Mouse (Mus musculus): ENCODE data around the gene Tbc1d8b. TPM values are rescaled to one million over a fixed set of nuclear protein-coding genes. Genes with fewer than 3 reads are reported as not detected.

Gene Tbc1d8b
- polyA plus RNA-seq, 1 experiment from 2014 or later, result 3.4 TPM

GRCm38 (mm10) chrX:139782278-139783044, 97.7 kb downstream of the Tbc1d8b start, which contains the start of gene Ripply1:
TSS of gene Ripply1 (minus strand) at chrX:139782353.
- Histone ChIP-seq H3K27me3 (replicated peaks) (no peaks in the 10 kb centered on the region), H3K9ac (no peak within 1 kb of the TSS), H3K9me3 (no peaks in the 10 kb centered on the region), H3K4me3 (replicated peaks) (no peak within 1 kb of the TSS), H3K4me2 (no peak within 1 kb of the TSS), H3K4me1 (no peaks in the 10 kb centered on the region), H3K27ac (no peak within 1 kb of the TSS), H3K36me3 (no peaks in the 10 kb centered on the region)
- 57% methylated on average over 6 of the region's 6 CpGs for WGBS
- no peak for ATAC-seq (ENCODE audit: insufficient read depth, low FRiP score, low read depth)

- 68% methylated on average over 3 of the region's 3 CpGs for WGBS
- H3K9ac ChIP-seq, result no peak overlapping the region
- no peak for ATAC-seq (ENCODE audit: insufficient read depth, low FRiP score, low read depth)
- H3K4me1 ChIP-seq, result no peaks in the 10 kb centered on the region
- no peaks in the 10 kb centered on the region for H3K36me3 ChIP-seq
- H3K27ac ChIP-seq, result no peak overlapping the region
- H3K4me3 ChIP-seq (replicated peaks), result no peak overlapping the region
- H3K4me2 ChIP-seq, result no peak overlapping the region
- H3K9me3 ChIP-seq, result no peaks in the 10 kb centered on the region
- no peaks in the 10 kb centered on the region for H3K27me3 ChIP-seq (replicated peaks)
Measured at GRCm38 (mm10) chrX:139783045-139783422, 98.2 kb downstream of the Tbc1d8b start.

- WGBS, result 40% methylated on average over 1 of the region's 1 CpGs
- Histone ChIP-seq H3K27ac (no peak overlapping the region), H3K9me3 (no peaks in the 10 kb centered on the region), H3K4me3 (replicated peaks) (no peak overlapping the region), H3K9ac (no peak overlapping the region), H3K4me1 (no peaks in the 10 kb centered on the region), H3K27me3 (replicated peaks) (no peaks in the 10 kb centered on the region), H3K36me3 (no peaks in the 10 kb centered on the region), H3K4me2 (no peak overlapping the region)
- ATAC-seq (ENCODE audit: insufficient read depth, low FRiP score, low read depth), result no peak
Measured at GRCm38 (mm10) chrX:139785764-139786163, 101.0 kb downstream of the Tbc1d8b start.

DNA sequence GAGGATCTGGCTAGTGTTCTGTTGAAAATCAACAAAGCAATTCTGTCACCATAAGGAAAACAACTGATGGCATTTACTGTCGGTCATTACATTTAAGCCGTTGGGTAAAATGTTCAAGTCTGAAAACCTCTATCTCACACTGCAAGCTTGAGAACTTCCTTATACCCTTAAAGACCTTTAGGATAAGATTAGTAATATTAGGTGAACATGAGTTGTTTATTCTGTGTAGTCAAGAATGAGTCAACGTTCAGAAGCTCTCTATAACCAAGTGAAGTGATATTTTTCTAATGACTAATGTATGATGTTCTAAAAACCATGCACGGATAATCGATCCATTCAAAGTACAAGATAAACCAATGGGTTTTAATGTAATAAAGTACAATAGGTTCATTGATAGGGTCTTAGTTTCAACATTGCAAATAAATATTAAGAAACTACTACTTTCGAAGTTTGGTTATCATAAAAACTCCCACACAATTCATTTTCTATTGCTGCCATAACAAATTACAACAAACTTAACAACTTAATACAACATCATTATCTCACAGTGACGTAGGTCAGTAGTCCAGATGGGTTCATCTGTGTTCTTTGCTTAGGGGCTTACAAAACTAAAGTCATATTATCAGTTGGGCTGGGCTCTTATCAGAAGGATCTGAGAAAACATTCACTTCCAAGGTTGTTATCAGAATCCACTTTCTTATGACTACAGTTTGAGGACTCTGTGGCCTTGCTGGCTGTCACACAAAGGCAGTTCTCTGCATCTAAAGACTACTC, 109.5 kb downstream of the Tbc1d8b start:
- ATAC-seq (ENCODE audit: insufficient read depth, low FRiP score, low read depth), result no peak
- H3K36me3 ChIP-seq, result no peaks in the 10 kb centered on the region
- no peaks in the 10 kb centered on the region for H3K27me3 ChIP-seq (replicated peaks)
- H3K4me1 ChIP-seq, result no peaks in the 10 kb centered on the region
- no peak overlapping the region for H3K9ac ChIP-seq
- no peak overlapping the region for H3K4me2 ChIP-seq
- H3K9me3 ChIP-seq, result no peaks in the 10 kb centered on the region
- H3K4me3 ChIP-seq (replicated peaks), result no peak overlapping the region
- H3K27ac ChIP-seq, result no peak overlapping the region
- WGBS, result 70% methylated on average over 7 of the region's 7 CpGs

DNA sequence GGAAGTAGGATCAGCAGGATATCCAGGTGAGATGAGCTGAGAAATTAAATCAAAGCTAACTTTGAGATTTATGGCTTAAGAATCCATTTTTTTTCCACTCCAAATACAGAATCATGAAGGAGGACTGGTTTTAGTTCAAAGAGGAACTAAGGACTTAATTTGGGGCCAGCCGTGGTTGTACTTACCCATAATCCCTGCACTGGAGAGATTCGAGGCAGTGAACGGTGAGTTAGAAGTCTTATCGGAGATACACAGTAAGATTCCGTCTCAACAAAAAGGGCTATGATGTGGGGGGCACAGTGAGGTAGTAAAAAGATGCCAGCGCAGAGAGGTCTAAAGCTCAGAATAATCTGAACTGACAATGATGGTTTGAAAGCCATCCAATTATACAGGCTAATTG, 111.2 kb downstream of the Tbc1d8b start:
- Histone ChIP-seq H3K27ac (no peak overlapping the region), H3K4me3 (replicated peaks) (no peak overlapping the region), H3K36me3 (no peaks in the 10 kb centered on the region), H3K9ac (no peak overlapping the region), H3K4me1 (no peaks in the 10 kb centered on the region), H3K27me3 (replicated peaks) (no peaks in the 10 kb centered on the region), H3K4me2 (no peak overlapping the region), H3K9me3 (no peaks in the 10 kb centered on the region)
- no peak for ATAC-seq (ENCODE audit: insufficient read depth, low FRiP score, low read depth)
- WGBS, result 86% methylated on average over 6 of the region's 6 CpGs

DNA sequence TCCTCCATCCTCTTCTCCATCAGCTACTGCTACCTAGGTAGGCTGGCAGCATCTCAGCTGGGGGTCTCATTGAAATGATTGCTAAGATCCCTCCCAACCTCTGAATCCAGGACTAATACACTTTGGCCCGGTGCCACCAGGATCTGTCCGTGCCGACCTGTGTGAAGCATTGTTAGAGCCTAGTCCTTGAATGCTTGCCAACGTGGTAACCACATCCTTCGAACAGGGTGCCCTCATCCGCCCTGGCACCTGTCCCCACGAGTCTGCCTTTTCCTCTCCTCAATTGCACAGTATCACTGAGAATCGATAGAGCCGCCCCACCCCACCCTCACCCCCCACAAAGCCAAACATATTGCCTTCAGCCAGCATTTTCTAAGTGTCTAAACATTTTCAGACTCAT, 113.1 kb downstream of the Tbc1d8b start:
- Histone ChIP-seq H3K27me3 (replicated peaks) (no peaks in the 10 kb centered on the region), H3K27ac (no peak overlapping the region), H3K4me3 (replicated peaks) (no peak overlapping the region), H3K4me1 (no peaks in the 10 kb centered on the region), H3K9ac (no peak overlapping the region), H3K9me3 (no peaks in the 10 kb centered on the region), H3K36me3 (no peaks in the 10 kb centered on the region), H3K4me2 (no peak overlapping the region)
- WGBS, result 70% methylated on average over 9 of the region's 9 CpGs
- ATAC-seq (ENCODE audit: insufficient read depth, low FRiP score, low read depth), result no peak

DNA sequence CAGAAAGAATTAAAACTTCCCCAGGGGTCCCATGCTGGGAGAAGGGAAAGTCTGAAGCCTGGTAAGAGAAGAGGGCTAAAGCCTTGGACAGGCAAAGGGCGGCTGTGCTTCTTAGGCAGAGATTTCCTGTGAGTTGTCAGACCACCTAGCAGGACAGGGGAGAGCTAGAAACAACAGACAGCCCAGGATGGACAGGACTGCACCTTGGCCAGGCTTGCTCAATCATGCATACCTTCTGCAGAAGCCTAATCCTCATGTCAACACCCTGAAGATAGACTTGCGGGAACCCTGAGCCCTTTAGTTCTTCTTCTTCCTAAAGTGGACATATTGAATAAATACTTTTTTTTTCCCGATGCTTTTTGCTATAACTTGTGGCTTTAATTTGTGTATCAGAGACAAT, 115.2 kb downstream of the Tbc1d8b start:
- Histone ChIP-seq H3K9me3 (no peaks in the 10 kb centered on the region), H3K27ac (no peak overlapping the region), H3K4me1 (no peaks in the 10 kb centered on the region), H3K27me3 (replicated peaks) (no peaks in the 10 kb centered on the region), H3K36me3 (no peaks in the 10 kb centered on the region), H3K4me3 (replicated peaks) (no peak overlapping the region), H3K9ac (no peak overlapping the region), H3K4me2 (no peak overlapping the region)
- WGBS, result 63% methylated on average over 3 of the region's 3 CpGs
- no peak for ATAC-seq (ENCODE audit: insufficient read depth, low FRiP score, low read depth)

- no peak within 1 kb of the TSS for H3K9ac ChIP-seq
- H3K9me3 ChIP-seq, result no peaks in the 10 kb centered on the region
Measured at GRCm38 (mm10) chrX:139800406-139800878, 115.6 kb downstream of the Tbc1d8b start, which contains the start of gene Cldn2. TSS of gene Cldn2 (plus strand) at chrX:139800828.

More at GRCm38 (mm10) chrX:139800406-139800878, 115.6 kb downstream of the Tbc1d8b start, which contains the start of gene Cldn2:
- Histone ChIP-seq H3K36me3 (no peaks in the 10 kb centered on the region), H3K27ac (no peak within 1 kb of the TSS), H3K4me2 (no peak within 1 kb of the TSS), H3K4me1 (no peaks in the 10 kb centered on the region), H3K27me3 (replicated peaks) (no peaks in the 10 kb centered on the region), H3K4me3 (replicated peaks) (no peak within 1 kb of the TSS)
- 71% methylated on average over 8 of the region's 8 CpGs for WGBS
- ATAC-seq (ENCODE audit: insufficient read depth, low FRiP score, low read depth), result no peak

Other genes with a start within 250 kb of the Tbc1d8b start
- gene D330045A20Rik, start 204.6 kb upstream of the Tbc1d8b start, polyA plus RNA-seq (2015; fragmentation: Nextera tagmentation; extraction: Ambion mirVana), result 1.7 and 2.3 TPM in 2 replicates
- gene Rnf128, start 121.7 kb upstream of the Tbc1d8b start, polyA plus RNA-seq (2015; fragmentation: Nextera tagmentation; extraction: Ambion mirVana), result 51.2 and 56.7 TPM in 2 replicates
- 0.17 and 0.36 TPM in 2 replicates for gene Gm15013, start 29.5 kb downstream of the Tbc1d8b start, polyA plus RNA-seq (2015; fragmentation: Nextera tagmentation; extraction: Ambion mirVana)
- gene Ripply1, start 97.4 kb downstream of the Tbc1d8b start, polyA plus RNA-seq (2015; fragmentation: Nextera tagmentation; extraction: Ambion mirVana), result not detected in 2 replicates
- gene Cldn2, start 115.8 kb downstream of the Tbc1d8b start, polyA plus RNA-seq (2015; fragmentation: Nextera tagmentation; extraction: Ambion mirVana), result 12.0 and 17.7 TPM in 2 replicates
- gene Morc4, start 186.7 kb downstream of the Tbc1d8b start, polyA plus RNA-seq (2015; fragmentation: Nextera tagmentation; extraction: Ambion mirVana), result 17.5 and 19.6 TPM in 2 replicates